Mouse (Mus musculus): Measurements from ENCODE around the gene Ipcef1. TPM values are rescaled to one million over a fixed set of nuclear protein-coding genes. Genes with fewer than 3 reads are reported as not detected.

Gene Ipcef1
- under 1 TPM; 0.17 to 0.31 TPM for total RNA-seq (2021)

GRCm38 (mm10) chr10:7052315-7053017 is at the start of gene Ipcef1:
Gene Ipcef1, minus strand, starts transcription at chr10:7052478.
- DNase-seq = peak in 1 of 2 experiments; percentile 6
- intact Hi-C loops (cut with DNase I) = no loop called here

GRCm38 (mm10) chr10:7077971-7078370 is 25.7 kb upstream of the Ipcef1 start:
- intact Hi-C loops (cut with DNase I) = loop anchor here (2.0 to 5.0 kb wide), 3 partner anchors 193 to 1231 kb away; no protein-coding TSS in a partner anchor
- no peak for DNase-seq

GRCm38 (mm10) chr10:7077389-7077808 is 25.1 kb upstream of the Ipcef1 start:
- intact Hi-C loops (cut with DNase I) = loop anchor here (2.0 to 5.0 kb wide), 3 partner anchors 193 to 1230 kb away; no protein-coding TSS in a partner anchor
- no peak for DNase-seq

GRCm38 (mm10) chr10:7076662-7077211 is 24.5 kb upstream of the Ipcef1 start:
- peak; percentile 6 to 10 for DNase-seq
- intact Hi-C loops (cut with DNase I) = loop anchor here (2.0 to 5.0 kb wide), 3 partner anchors 192 to 1229 kb away; no protein-coding TSS in a partner anchor

GRCm38 (mm10) chr10:7076201-7076600 is 23.9 kb upstream of the Ipcef1 start:
- peak; percentile 82 to 88 for DNase-seq
- intact Hi-C loops (cut with DNase I) = loop anchor here (2.0 to 5.0 kb wide), 3 partner anchors 191 to 1229 kb away; no protein-coding TSS in a partner anchor

GRCm38 (mm10) chr10:7075661-7076060 is 23.4 kb upstream of the Ipcef1 start:
- DNase-seq = no peak
- intact Hi-C loops (cut with DNase I) = loop anchor here (2.0 to 5.0 kb wide), 3 partner anchors 191 to 1228 kb away; no protein-coding TSS in a partner anchor

- no peak for DNase-seq
- intact Hi-C loops (cut with DNase I) = no loop called here
Observed at GRCm38 (mm10) chr10:7074231-7074630, 22.0 kb upstream of the Ipcef1 start.

- DNase-seq = no peak
- intact Hi-C loops (cut with DNase I) = no loop called here
Observed at GRCm38 (mm10) chr10:7070924-7071323, 18.6 kb upstream of the Ipcef1 start.

- intact Hi-C loops (cut with DNase I) = no loop called here
- DNase-seq = no peak
Observed at GRCm38 (mm10) chr10:7070100-7070835, 18.0 kb upstream of the Ipcef1 start.

GRCm38 (mm10) chr10:7069090-7069489 is 16.8 kb upstream of the Ipcef1 start:
- intact Hi-C loops (cut with DNase I) = no loop called here
- DNase-seq = no peak

GRCm38 (mm10) chr10:7068608-7069007 is 16.3 kb upstream of the Ipcef1 start:
- intact Hi-C loops (cut with DNase I) = no loop called here
- peak; percentile 12 to 30 for DNase-seq

- intact Hi-C loops (cut with DNase I) = no loop called here
- no peak for DNase-seq
Observed at GRCm38 (mm10) chr10:7063752-7064457, 11.6 kb upstream of the Ipcef1 start.

- DNase-seq = no peak
- intact Hi-C loops (cut with DNase I) = no loop called here
Observed at GRCm38 (mm10) chr10:7062993-7063392, 10.7 kb upstream of the Ipcef1 start.

- DNase-seq = no peak
- intact Hi-C loops (cut with DNase I) = no loop called here
Observed at GRCm38 (mm10) chr10:7060326-7060725, 8.0 kb upstream of the Ipcef1 start.

- DNase-seq = no peak
- intact Hi-C loops (cut with DNase I) = no loop called here
Observed at GRCm38 (mm10) chr10:7057546-7057945, 5.3 kb upstream of the Ipcef1 start.

GRCm38 (mm10) chr10:7054560-7055205 is 2.4 kb upstream of the Ipcef1 start:
- intact Hi-C loops (cut with DNase I) = no loop called here
- no peak for DNase-seq

GRCm38 (mm10) chr10:7049901-7050300 is 2.4 kb downstream of the Ipcef1 start:
- DNase-seq = no peak
- intact Hi-C loops (cut with DNase I) = no loop called here

GRCm38 (mm10) chr10:7047919-7048291 is 4.4 kb downstream of the Ipcef1 start:
- DNase-seq = no peak
- intact Hi-C loops (cut with DNase I) = no loop called here

GRCm38 (mm10) chr10:7047288-7047918 is 4.9 kb downstream of the Ipcef1 start:
- intact Hi-C loops (cut with DNase I) = no loop called here
- DNase-seq = peak; percentile 9 to 23

- no peak for DNase-seq
- intact Hi-C loops (cut with DNase I) = no loop called here
Observed at GRCm38 (mm10) chr10:7043896-7044295, 8.4 kb downstream of the Ipcef1 start.
